Mouse (Mus musculus): ENCODE measurements at regions not wholly inside any gene's neighbourhood (a gene's known extent, or its start where the extent isn't known, plus 50 kb on each side); places are given as distances from the start of the nearest gene placed in this dataset.

- Histone ChIP-seq H3K36me3 (ENCODE audit: insufficient read depth, low read length) (no peaks in the 10 kb centered on the region), H3K4me2 (replicated peaks; ENCODE audit: low read depth, low read length) (no peak overlapping the region), H3K4me1 (ENCODE audit: insufficient read depth, low read length) (no peaks in the 10 kb centered on the region), H3K9ac (replicated peaks; ENCODE audit: low read length) (no peak overlapping the region), H3K4me3 (ENCODE audit: low read length) (no peak overlapping the region), H3K27ac (ENCODE audit: low read length) (no peak overlapping the region), H3K27me3 (ENCODE audit: insufficient read depth, low read length) (no peaks in the 10 kb centered on the region), H3K9me3 (ENCODE audit: low read length) (no peaks in the 10 kb centered on the region)
- ATAC-seq (ENCODE audit: low FRiP score, low TSS enrichment) = no peak
- 78% methylated on average over 6 of the region's 6 CpGs for WGBS
These were observed 983.3 kb upstream of the Nr2f1 start for GRCm38 (mm10) chr13:79182630-79183412.

GRCm38 (mm10) chr13:79158757-79159156 lies 959.2 kb upstream of the Nr2f1 start:
- Histone ChIP-seq H3K4me2 (replicated peaks; ENCODE audit: low read depth, low read length) (no peak overlapping the region), H3K36me3 (ENCODE audit: insufficient read depth, low read length) (no peaks in the 10 kb centered on the region), H3K4me3 (ENCODE audit: low read length) (no peak overlapping the region), H3K27me3 (ENCODE audit: insufficient read depth, low read length) (no peaks in the 10 kb centered on the region), H3K9me3 (ENCODE audit: low read length) (no peaks in the 10 kb centered on the region), H3K9ac (replicated peaks; ENCODE audit: low read length) (no peak overlapping the region), H3K27ac (ENCODE audit: low read length) (no peak overlapping the region), H3K4me1 (ENCODE audit: insufficient read depth, low read length) (no peaks in the 10 kb centered on the region)
- WGBS = 68% methylated on average over 3 of the region's 3 CpGs
- no peak for ATAC-seq (ENCODE audit: low FRiP score, low TSS enrichment)

- Histone ChIP-seq H3K9me3 (ENCODE audit: low read length) (no peaks in the 10 kb centered on the region), H3K4me3 (ENCODE audit: low read length) (no peak overlapping the region), H3K9ac (replicated peaks; ENCODE audit: low read length) (no peak overlapping the region), H3K27me3 (ENCODE audit: insufficient read depth, low read length) (no peaks in the 10 kb centered on the region), H3K4me1 (ENCODE audit: insufficient read depth, low read length) (no peaks in the 10 kb centered on the region), H3K4me2 (replicated peaks; ENCODE audit: low read depth, low read length) (no peak overlapping the region), H3K27ac (ENCODE audit: low read length) (no peak overlapping the region), H3K36me3 (ENCODE audit: insufficient read depth, low read length) (no peaks in the 10 kb centered on the region)
- 50% methylated on average over 1 of the region's 1 CpGs for WGBS
- 0 out of 2 replicates have a peak, but pooled peaks have one; percentile 27 for ATAC-seq (ENCODE audit: low FRiP score, low TSS enrichment)
These were observed 943.3 kb upstream of the Nr2f1 start for GRCm38 (mm10) chr13:79142903-79143302.

GRCm38 (mm10) chr13:79141362-79141966 lies 941.9 kb upstream of the Nr2f1 start:
- H3K9ac ChIP-seq (replicated peaks; ENCODE audit: low read length) = no peak overlapping the region
- no peak overlapping the region for H3K27ac ChIP-seq (ENCODE audit: low read length)
- no peak for ATAC-seq (ENCODE audit: low FRiP score, low TSS enrichment)
- WGBS = 15% methylated on average over 5 of the region's 5 CpGs
- no peaks in the 10 kb centered on the region for H3K9me3 ChIP-seq (ENCODE audit: low read length)
- H3K4me3 ChIP-seq (ENCODE audit: low read length) = no peak overlapping the region
- no peaks in the 10 kb centered on the region for H3K27me3 ChIP-seq (ENCODE audit: insufficient read depth, low read length)
- no peaks in the 10 kb centered on the region for H3K4me1 ChIP-seq (ENCODE audit: insufficient read depth, low read length)
- H3K4me2 ChIP-seq (replicated peaks; ENCODE audit: low read depth, low read length) = no peak overlapping the region
- H3K36me3 ChIP-seq (ENCODE audit: insufficient read depth, low read length) = no peaks in the 10 kb centered on the region

- no peaks in the 10 kb centered on the region for H3K4me1 ChIP-seq (ENCODE audit: insufficient read depth, low read length)
- H3K36me3 ChIP-seq (ENCODE audit: insufficient read depth, low read length) = no peaks in the 10 kb centered on the region
- no peaks in the 10 kb centered on the region for H3K27me3 ChIP-seq (ENCODE audit: insufficient read depth, low read length)
- no peak overlapping the region for H3K27ac ChIP-seq (ENCODE audit: low read length)
- WGBS = 58% methylated on average over 2 of the region's 2 CpGs
- ATAC-seq (ENCODE audit: low FRiP score, low TSS enrichment) = peak; percentile 92
- H3K9me3 ChIP-seq (ENCODE audit: low read length) = no peaks in the 10 kb centered on the region
- H3K9ac ChIP-seq (replicated peaks; ENCODE audit: low read length) = no peak overlapping the region
- no peak overlapping the region for H3K4me3 ChIP-seq (ENCODE audit: low read length)
- H3K4me2 ChIP-seq (replicated peaks; ENCODE audit: low read depth, low read length) = no peak overlapping the region
These were observed 939.2 kb upstream of the Nr2f1 start for GRCm38 (mm10) chr13:79138747-79139146.

DNA sequence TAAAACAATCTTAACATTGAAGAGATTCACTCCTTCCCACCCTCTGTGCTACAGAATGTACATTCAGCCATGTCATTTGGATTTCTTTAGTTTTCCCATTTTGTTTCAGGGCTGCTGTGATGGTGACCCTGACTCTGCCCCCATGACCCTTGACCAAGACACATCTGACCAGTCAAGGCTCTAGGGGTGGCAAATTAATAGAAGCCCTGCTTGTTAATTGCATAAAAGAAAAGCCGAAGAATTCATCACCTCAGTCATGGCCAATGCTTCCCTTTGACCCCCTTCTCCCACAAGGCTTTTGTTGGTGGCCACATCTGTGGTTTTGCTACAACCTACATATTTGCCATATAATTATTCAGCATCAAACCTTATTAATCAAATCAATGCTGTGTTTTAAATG lies 937.2 kb upstream of the Nr2f1 start:
- no peaks in the 10 kb centered on the region for H3K27me3 ChIP-seq (ENCODE audit: insufficient read depth, low read length)
- no peak overlapping the region for H3K9ac ChIP-seq (replicated peaks; ENCODE audit: low read length)
- H3K9me3 ChIP-seq (ENCODE audit: low read length) = no peaks in the 10 kb centered on the region
- WGBS = 91% methylated on average over 1 of the region's 1 CpGs
- no peak overlapping the region for H3K4me3 ChIP-seq (ENCODE audit: low read length)
- no peaks in the 10 kb centered on the region for H3K4me1 ChIP-seq (ENCODE audit: insufficient read depth, low read length)
- no peak overlapping the region for H3K27ac ChIP-seq (ENCODE audit: low read length)
- no peak for ATAC-seq (ENCODE audit: low FRiP score, low TSS enrichment)
- H3K4me2 ChIP-seq (replicated peaks; ENCODE audit: low read depth, low read length) = no peak overlapping the region
- H3K36me3 ChIP-seq (ENCODE audit: insufficient read depth, low read length) = no peaks in the 10 kb centered on the region
